Mouse (Mus musculus) skeletal muscle tissue, adult 2 months (tissue): Measurements from ENCODE around the gene Sp6.
A peak's percentile ranks its signal among the peaks of the same experiment; 100 is the strongest.

Source experiments
- DNase-seq: peaks from one replicate; pipeline ENCODE4 v3.0.0-alpha.2; 2012; ENCODE audit warnings: low read depth, low spot score

Sp6 gene

DNA sequence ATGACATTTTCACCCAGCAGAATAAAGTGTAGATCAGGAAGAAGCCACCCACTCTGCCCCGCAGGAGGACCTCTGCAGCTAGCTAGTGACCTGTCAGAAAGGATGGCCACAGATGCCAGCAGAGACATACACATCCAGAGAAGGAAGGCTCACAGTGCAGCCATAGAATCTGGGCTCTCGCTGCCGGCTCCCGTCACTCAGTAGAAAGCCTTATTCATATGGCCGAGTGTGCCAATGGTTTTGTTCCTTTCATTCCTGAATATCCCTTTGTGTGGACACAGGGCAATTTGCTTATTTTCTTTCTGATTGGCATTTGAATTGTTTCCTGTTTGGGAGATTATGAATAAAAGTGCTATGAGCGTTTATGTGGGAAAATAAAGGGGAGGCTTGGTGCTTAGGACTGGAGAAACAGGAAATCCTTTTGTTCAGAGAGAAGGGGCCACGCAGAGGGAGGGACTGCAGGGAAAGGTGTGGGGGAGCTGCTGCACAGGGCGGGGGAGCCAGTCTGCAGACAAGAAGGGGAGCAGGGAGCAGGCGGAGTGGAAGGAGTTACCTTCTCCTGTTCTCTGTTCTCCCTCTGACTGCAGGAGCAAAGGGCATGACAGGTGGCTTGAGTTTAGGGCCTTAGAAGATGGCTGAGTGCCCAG is 50.2 kb downstream of the Sp6 start:
- no peak for DNase-seq

GRCm38 (mm10) chr11:97063921-97064295 is 50.7 kb downstream of the Sp6 start:
- no peak for DNase-seq

GRCm38 (mm10) chr11:97065538-97066295 is 52.5 kb downstream of the Sp6 start:
- no peak for DNase-seq

- DNase-seq, result no peak
Observed at GRCm38 (mm10) chr11:97066656-97067360, 53.6 kb downstream of the Sp6 start.

GRCm38 (mm10) chr11:97069333-97069732 is 56.1 kb downstream of the Sp6 start:
- DNase-seq, result no peak

DNA sequence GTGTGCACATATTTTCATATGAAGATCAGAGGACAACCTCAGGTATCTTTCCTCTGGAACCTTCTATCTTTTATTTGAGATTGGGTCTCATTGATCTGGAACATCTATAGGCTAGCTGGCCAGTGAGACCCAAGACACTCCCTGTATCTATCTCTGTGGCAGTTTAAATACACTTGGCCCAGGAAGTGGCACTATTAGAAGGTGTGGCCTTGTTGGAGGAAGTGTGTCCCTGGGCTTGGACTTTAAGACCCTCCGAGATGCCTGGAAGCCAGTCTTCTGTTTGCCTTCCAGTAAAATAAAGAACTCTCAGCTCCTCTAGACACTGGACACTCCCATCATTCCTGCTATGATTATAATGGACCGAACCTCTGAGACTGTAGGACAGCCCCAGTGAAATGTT is 56.6 kb downstream of the Sp6 start:
- DNase-seq, result no peak

DNA sequence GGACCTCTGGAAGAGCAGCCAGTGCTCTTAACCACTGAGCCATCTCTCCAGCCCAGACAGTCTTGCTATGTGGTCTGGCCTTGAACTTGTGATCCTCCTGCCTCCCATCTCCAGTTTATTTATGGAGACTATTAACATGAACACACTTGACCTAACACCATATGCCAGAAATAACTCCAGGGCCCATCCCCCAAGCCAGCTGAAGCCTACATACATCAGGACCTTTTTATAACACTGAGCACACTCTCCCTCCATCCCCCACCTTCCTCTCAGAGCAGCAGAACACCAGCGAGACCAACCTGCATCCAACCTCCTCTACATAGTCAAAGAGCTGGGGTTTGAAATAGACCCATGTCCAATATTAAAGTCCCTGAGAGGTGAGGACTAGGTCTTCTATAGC is 57.9 kb downstream of the Sp6 start:
- peak; percentile 69 for DNase-seq

DNA sequence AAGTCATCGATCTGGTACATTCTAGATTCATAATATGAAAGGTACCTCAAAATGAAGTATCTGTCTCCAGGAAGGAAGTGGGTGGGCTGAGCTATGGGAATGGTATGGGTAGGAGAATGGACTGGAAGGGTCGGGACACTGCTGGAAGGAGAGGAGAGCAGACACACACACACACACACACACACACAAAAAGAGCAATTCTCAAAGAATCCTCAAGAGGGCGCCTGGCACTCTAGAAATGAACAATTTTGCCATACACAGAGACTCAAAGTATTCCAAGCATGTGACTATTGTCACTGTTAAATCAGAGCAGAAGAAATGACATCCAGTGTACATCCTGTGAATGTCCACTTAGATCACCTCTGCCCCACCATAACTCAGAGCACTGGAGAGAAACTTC is 59.3 kb downstream of the Sp6 start:
- DNase-seq, result peak; percentile 34

GRCm38 (mm10) chr11:97074235-97074634 is 61.0 kb downstream of the Sp6 start:
- no peak for DNase-seq
